Mouse (Mus musculus): ENCODE data around the gene Cerkl.

Gene Cerkl

DNA sequence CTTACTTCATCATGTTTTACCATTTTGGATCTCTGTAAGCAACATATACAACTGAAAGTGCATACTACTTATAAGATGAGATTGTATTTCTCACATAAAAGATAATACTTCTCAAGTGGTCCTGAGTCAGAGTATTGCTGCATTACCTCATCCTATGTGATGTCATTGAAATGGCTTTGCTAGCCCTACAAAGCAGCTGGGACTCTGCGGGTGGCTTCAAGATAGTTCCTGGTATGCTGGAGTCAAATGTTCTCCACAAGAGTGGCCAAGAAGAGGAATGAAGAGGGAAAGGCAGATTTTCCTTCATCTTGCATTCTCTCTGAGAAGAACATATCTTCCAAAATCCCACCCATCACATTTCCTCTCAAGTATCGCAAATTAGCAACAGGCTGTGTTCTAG is 13.2 kb downstream of the Cerkl start:
- DNase-seq (ENCODE audit: low read depth, low spot score): no peak

DNA sequence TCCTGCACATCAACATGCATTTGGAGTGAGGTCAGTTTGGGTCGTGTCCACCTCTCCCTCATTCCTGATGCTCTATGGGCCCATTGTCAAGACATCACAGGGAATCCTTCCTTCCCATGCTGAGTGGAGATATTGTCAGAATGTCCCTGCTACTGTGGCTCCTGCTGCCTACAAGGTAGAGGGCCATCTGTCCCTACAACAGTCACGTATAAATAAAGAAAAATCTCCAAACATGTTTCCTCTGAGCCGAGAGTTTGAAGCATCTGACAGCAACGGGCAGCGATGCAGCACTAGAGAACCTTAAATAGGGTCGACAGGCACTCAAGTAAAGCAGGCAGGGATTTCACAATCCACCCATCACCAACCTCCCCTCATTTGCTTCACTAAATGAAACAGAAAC is 13.7 kb downstream of the Cerkl start:
- DNase-seq (ENCODE audit: low read depth, low spot score): no peak

DNA sequence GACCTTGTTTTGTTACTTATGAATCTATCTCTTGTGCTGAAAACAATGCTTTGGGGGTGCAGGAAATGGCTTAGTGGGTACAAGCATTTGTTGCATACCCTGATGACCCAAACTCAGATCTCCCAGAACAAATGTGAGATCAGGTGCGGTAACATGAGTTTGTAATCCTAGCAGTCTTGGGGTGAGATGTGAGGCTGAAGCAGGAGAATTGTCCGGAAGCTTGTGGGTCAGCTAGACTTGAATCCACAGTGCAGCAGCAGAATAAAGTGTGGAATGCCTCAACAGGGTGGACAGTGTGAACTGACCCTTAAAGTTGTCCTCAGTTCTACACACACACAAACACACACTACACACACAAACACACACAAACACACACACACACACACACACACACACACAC is 14.4 kb downstream of the Cerkl start:
- no peak for DNase-seq (ENCODE audit: low read depth, low spot score)

DNA sequence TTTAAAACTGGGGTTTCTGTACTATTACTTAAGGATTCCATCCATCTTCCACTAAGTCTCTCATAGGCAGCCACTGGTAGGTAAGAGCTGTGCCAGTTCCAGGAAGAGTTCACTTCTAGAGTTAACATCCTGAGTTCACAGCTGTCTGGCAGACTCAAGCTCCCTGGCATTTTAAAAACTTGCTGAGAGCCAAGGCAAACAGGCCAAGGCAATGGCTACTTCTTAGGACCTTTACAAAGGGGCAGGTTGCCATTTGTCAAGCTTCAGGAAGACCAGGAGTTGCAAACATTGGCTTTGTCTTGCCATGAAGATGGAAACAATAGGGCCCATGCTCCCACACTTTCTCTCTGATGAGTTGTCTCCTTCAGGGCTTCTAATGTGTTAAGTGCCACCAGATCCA is 26.5 kb downstream of the Cerkl start:
- no peak for DNase-seq (ENCODE audit: low read depth, low spot score)

DNA sequence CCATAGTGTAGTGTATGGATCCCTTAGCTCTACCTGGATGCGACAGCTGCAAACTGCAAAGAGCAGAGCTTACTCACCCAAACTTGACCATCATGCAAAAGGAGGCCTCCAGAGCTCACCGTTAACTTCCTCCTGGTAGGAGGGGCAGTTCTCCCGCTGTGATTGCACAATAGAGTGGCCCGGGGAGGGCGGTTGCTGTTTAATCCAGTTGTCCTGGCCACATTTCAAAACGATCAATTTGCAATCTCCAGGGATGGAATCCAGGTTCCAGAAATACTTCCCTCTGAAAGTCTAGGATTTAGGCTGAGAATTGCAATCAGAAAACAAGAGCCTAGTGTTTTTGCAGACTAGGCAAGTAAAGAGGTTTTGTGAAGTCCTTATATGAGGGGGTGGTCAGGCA is 26.9 kb downstream of the Cerkl start:
- no peak for DNase-seq (ENCODE audit: low read depth, low spot score)

DNA sequence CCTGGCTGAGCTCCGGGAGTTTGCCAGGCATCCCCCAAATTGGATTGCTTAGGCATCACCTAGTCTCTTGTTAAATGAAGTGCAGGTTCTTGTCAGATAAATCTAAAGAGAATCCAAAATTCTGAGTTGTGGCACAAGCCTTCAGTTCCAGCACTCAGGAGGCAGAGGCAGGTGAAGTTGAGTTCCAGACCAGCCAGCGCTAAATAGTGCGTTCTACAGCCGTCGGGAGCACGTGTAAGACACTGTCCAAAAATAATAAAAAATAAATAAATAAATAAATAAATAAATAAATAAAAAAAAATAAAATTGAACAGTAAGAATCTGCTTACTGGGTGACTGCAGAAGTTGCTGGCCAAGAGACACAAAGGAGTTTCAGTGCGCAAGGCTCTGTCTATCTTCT is 27.5 kb downstream of the Cerkl start:
- DNase-seq (ENCODE audit: low read depth, low spot score): no peak

DNA sequence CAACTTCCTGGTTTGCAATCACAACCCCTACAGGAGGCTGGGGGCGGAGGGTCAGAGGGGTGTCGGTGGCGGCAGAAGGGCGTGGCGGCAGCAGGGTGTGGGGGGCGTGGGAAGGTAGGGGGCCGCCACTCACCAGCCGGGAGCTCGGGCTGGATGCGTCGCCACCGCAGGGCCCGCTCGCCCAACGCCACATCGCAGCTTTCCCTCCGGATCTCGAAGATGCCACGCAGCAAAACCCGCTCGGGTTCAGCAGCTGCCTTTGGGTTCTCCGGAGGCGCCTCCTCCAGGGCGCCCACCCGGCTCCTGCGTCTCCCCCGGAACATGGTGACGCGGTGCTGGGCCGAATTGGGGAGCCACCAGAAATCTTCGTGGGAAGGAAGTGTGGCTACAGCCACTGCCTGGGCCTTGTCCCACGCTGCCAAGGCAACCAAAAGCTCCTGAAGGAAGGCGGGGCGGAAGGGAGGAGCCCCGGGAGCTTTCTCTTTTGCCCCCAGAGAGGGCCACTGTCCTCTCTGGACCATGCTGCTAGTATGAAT is 27.9 kb downstream of the Cerkl start:
- DNase-seq (ENCODE audit: low read depth, low spot score): no peak

DNA sequence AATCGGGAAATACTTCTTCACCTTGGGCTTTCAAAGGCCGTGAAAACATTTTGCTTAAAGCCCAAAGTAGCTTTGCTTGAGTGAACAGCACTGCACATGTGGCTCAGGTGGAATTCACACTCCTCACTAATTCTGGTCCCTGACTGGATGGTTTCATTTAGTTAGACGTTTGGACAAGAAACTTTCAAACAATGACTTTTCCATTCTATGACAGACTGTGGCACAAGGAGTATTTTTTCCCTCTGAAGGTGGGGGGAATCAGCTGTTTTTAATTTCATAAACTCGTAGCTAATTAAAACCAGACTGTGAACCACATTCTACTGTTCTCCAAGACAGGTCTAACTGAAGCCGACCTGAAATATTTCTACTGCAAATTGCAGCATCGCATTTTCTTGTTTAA is 28.6 kb downstream of the Cerkl start:
- no peak for DNase-seq (ENCODE audit: low read depth, low spot score)

DNA sequence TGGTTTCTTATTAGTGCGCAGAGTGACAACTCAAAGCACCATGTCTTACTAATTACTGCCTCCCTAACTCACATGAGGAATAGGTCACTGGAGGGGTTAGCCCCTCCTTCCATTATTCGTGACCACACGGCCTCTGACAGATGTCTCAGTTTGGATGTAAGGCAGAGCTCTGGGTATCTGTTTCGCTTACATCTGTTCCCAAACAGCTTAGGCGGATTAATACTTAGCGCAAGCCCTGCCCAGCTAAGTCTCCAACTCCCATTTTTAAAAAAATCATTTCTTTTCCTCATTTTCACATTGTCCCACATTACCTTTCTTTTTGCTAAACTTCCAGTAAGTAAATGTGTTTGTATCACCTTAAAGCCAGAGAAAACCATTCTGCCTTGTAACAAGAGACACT is 34.9 kb downstream of the Cerkl start:
- DNase-seq (ENCODE audit: low read depth, low spot score): no peak

DNA sequence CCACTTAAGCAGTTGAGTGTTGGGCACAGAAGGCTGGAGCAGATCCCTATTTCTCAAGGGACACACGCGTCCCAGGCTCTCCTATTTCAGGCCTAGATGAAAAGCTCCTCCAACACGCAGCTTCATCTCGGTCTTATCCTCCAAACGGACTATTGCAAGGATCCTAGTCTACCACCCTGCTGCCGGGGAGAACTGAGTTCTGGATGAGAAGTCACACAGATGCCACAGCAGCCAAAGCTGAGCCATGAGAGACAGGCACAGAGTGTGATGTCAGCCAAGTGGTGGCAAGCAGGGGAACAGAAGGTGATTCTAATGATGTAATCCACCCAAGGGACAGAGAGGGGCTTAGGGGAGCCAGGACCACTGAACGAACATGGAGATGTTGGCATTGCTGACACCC is 42.1 kb downstream of the Cerkl start:
- DNase-seq (ENCODE audit: low read depth, low spot score): no peak

DNA sequence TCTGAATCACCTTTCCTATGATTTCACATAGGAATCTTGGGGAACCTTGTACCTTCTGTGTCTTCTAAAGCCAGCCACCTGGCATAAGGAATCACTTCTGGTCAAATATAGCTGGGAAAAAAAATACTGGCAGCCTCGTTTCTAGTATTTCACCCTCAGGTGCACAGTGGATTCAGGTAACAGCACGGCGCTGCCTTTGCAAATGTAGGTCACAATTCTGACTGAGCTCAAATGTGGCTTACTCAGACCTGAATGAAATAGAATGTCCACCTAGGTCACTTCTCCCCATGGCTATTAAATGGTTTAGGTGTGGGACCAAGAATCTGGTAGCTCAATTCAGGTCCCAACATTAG is 45.7 kb downstream of the Cerkl start:
- DNase-seq (ENCODE audit: low read depth, low spot score): no peak

DNA sequence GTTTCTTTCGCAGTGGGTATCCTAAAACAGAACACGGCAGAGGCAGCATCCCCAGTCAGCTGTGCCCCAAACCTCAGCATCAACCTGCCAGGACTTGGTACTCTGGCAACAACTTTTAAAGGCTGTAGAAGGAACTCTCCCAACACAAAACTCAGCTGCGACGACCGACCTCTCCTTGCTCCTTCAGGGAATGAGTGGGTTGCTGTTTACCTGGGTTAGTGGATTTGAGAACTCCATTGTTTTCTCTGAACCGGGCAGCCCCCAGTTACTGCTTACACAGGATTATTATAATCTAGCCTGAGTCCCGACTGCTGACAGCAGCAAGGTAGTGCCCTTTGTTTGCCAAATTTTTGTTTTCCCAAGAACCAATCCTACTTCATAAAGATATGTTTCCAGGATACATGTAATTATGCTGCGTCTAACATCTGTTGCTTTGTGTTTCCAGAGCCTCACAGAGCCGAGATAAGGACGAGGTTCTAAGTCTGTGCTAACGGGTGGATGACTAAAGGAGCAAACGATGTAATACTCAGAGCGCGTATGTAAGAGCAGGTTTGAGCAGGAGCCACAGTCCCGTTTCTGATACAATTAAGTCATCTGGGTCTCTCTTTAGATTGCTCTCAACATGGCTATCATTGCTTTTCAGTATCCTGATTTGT is 46.2 kb downstream of the Cerkl start:
- DNase-seq (ENCODE audit: low read depth, low spot score): no peak

DNA sequence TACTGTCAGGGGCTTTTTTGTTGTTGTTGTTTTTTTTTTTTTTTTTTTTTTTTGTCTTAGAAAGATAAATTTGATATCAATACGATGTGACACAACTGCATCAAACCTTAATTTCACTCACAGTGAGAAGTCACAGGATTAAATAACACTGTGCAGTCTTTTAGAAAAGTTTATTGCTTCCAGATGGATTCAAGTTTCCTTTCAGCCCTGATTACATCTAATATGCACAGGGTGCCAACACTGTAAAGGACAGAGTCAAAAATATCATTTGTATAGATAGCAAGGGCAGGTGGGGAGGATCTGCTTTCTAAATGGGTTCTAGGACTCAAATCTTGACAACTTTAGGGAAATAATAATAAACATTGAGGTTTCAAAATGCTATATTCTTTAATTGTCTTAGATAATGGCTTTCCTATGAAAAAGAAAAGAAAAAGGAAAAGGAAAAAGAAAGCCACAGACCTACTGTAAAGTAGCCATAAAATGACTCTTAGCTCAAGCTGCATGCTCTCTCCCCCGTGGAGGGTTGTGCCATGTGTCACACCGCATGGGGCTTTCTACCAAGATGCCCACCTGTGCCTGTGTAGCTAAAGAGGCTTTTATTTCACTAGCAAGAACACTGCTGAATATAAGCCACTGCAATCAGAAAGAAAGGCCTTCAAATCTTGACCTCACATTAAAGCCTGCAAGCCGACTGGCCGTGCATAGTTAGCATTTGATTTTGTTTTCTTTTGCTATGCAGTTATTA is 50.8 kb downstream of the Cerkl start:
- DNase-seq (ENCODE audit: low read depth, low spot score): no peak

DNA sequence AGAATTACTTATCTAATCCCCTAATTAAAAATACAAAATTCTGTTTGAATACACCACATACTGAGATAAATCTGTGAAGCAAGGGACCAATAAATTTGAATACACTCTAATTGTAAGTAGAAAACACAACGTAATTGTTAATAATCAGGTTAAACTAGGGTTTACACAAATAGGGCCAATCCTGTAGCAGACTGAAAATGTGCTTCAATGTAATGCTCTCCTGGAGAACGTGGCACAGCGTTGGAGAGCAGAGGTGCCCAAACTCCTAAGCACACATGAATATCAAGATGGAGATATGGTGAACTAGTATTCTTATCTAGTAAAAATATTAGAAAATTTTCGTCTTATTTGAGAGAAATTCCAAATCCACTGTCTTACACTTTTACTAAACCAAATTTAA is 56.5 kb downstream of the Cerkl start:
- no peak for DNase-seq (ENCODE audit: low read depth, low spot score)

DNA sequence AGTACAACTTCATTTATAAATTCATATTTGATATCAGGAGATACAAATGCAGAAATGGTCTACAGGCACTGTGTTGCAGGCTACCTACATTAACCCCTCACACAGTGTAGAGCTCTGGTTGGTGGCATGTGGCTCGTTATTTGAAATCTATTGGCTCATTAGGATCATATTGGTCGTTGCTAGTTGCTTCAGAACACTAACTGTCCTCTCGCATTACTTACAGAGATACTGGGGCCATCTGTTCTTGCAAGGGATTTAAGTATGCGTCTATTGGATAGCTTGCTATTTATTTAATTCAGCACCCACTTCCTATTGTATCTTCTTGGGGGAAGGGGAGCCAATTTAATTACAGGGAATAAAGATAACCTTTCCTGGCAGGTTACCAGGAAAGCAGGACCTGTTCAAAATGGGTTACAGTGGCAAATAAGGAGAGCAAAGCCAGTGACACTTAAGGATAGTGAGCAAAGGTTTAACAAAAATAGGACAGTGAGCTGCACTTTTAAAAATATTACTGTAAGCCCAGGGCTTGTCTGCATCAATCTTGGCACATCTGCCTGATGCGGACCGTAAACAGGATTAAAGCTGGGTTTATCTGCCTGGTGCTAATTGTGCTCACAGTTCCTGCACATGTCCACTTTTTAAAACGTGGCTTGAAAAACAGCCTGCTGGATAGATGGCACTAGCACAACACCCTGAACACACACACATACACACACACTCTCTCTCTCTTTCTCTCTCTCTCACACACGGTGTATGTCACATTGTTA is 57.2 kb downstream of the Cerkl start:
- DNase-seq (ENCODE audit: low read depth, low spot score): no peak

DNA sequence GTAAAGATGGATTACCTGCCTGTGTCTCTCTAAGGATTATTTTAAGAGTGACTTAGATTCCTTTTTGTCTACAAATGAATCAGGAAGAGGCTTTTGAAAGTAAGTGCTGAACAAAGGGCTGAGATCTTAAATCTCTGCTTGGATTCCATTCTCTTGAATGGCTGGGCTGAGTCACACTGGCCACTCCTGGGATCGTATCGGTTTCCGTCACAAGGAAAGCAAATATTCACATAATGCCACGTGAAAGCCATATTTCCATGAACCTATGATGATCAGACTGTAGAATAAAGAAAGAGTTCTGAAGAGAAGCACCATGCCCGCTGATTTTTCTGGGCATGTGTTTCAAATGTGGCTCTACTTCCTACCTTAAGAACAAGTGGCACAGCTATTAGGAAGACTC is 57.8 kb downstream of the Cerkl start:
- no peak for DNase-seq (ENCODE audit: low read depth, low spot score)

DNA sequence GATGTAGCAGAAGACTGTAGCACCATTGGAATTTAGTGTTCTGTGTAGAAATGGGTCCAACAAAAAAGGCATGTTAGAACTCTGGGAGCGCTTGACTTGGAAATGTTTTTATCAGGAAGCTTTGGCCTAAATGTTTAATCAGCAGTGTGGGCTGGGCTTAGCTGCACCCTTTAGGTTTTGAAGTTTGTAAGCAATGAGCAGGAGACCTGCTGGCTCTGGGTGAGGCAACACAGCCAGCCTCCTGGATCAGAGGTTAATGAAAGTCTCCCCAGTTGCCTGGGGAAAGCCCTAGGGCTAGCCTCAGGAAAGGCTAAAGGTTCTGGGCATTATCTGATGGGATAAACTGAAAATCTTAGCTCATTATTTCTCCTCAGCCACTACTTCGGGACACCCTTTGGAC is 58.2 kb downstream of the Cerkl start:
- DNase-seq (ENCODE audit: low read depth, low spot score): no peak

DNA sequence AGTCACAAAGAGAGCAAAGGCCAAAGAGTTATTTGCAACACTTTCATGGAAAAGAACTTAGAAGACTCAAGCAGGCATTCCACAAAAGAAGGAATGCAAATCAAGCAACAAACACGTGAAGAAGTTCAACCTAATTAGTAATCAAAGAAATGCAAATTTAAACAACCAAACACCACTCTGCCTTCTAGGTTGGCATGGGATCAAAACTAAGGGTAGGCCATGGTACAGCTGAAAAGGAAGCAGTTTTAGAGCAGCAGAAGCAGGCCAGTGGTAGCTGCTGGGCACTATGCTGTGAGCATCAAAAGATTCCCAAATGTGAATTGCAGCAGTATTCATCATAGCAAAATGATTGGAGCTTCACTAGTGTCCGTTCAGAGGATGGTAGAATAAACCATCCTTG is 59.5 kb downstream of the Cerkl start:
- no peak for DNase-seq (ENCODE audit: low read depth, low spot score)

DNA sequence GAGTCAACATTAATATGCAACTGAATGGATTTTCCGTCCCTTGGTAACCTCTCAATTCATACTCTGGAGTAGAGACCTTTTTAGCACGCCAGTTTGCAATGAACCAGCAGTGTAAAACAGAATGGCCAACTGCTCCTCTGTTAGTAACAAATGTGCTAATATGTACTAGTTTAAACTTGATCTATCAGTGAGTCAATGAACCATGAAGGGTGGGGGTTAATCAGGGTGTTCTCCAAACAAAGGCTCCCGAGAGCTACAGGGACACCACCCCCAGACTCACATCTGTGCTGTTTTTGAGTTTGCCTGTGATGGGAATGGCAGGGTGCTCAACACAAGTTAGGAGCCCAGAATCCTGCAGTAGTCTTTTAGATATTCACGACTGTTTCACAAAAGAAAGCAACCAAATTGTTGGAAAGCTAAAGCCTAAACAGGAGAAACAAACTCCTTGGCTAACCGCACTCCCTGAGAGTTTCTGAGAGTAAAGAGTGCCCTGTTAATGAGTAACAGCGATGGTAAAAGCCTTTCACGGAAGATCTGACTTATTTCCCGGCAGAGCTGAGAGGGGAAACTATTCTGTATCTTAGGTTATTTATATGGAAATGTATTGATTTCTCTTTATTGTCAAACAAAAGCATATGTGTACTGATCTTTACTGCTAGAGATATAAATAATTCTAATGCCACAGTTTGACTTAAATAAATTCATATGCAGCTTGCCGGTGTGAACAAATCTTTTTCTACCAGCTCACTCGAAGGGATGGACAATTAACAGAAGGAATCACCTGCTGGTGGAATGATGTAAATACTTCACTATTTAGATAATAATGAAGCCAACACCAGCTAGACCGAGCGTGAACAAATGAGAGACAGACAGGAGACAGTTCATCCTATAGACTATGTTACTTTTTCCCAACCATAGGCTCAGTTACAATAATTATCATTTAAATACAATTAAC is 77.2 kb downstream of the Cerkl start:
- no peak for DNase-seq (ENCODE audit: low read depth, low spot score)

DNA sequence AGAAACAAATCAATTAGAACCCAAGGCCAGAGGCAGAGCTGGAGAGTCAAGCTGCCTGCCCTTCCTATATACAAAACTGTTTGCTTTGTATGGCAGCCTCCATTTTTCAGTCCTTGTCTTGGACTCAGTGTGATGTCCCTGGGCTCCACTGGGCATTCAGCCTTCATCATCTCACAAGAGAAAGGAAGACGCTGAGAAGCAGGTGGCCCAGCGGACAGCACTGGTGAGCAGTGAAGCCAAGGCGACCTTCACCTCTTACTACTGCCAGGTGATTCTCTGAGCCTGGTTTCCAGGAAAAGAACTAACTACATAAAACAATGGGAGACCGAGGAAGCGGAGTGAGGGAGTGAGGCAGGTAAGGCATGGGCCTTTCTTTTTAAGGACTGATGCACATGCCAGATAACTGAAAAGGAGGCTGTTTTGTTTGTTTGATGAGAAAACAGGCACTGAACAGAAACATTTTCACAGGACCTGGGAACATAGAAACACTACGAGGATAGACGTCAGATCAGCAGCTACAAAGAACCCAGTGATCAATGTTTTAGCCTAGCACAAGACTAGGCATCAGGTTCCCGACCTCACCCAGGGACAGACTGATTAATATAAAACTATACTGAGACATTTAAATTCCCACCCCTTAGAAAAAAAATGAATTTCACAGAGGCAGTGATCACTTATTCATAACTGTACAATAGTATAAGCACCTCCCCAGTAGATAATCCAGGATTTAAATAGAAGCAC is 78.1 kb downstream of the Cerkl start:
- no peak for DNase-seq (ENCODE audit: low read depth, low spot score)

Measured in A20 (cell line).